8 mouse cellular contexts compared by ENCODE assay signal in the genomic region with DNA sequence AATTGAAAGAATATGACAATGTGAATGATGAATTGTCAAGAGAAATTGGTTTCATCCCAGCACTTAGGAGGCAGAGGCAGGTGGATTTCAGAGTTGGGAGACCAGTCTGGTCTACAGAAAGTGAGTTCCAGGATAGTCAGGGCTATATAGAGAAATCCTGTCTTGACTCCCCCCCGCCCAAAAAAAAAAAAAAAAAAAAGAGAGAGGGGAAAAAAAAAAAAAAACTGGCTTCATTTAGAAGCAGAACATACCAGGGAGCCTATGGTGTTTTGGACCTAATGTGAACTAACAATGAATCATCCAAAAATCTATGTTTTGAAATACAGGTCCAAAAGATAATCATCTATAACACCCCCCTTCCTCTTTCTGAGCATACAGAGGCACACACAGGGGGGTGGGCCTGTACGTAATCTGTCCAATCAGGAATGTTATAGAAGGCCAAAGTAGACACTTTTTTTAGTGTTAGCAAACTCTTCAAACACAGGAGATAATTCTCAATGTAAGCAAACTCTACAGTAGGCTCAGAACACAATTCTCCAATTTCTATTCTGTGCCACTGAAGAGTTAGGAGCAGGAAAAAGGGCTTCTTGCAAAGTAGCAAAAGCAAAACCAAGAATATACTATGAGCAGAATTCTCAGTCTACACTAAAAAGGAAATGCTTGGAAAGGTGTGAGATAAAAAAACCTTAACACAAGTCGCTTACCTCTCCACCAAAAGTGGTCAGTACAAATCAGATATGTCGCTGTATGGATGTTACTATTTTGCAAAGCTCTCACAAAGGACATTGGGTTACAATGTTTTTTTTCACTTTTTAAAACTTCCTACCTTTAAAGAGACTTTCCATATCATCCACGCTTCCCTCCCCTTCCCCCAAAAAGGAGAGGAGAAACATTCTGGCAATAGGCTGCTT. TPM values are rescaled to one million over a fixed set of nuclear protein-coding genes. Genes with fewer than 3 reads are reported as not detected.
DNase-seq lines count a peak whose midpoint lies in the region; ATAC-seq lines count a peak whose summit lies in the region.

No protein-coding gene starts in this region.

- peaks cover 59% of the 10 kb centered on the region for H3K36me3 ChIP-seq in lung, embryonic 15.5 days
- peaks cover 25% of the 10 kb centered on the region for H3K36me3 ChIP-seq in forebrain, embryonic 11.5 days (ENCODE audit: control insufficient read depth, insufficient read depth, low read length)
- peaks cover 52% of the 10 kb centered on the region for H3K36me3 ChIP-seq in limb, embryonic 13.5 days
- peaks cover 45% of the 10 kb centered on the region for H3K36me3 ChIP-seq in stomach, embryonic 14.5 days (ENCODE audit: control insufficient read depth, insufficient read depth, low read length)

- peak overlapping the region; percentile 65 for H3K9ac ChIP-seq in lung, embryonic 15.5 days
- peak overlapping the region; percentile 97 for H3K9ac ChIP-seq in forebrain, embryonic 11.5 days (ENCODE audit: low read length)
- H3K9ac ChIP-seq in limb, embryonic 13.5 days, result peak overlapping the region; percentile 67
- peak overlapping the region; percentile 60; the same call in 1 of the 2 replicates for H3K9ac ChIP-seq in stomach, embryonic 14.5 days (replicated peaks; ENCODE audit: low read depth, low read length)

- H3K4me1 ChIP-seq in lung, embryonic 15.5 days, result peaks cover 42% of the 10 kb centered on the region
- peaks cover 5% of the 10 kb centered on the region for H3K4me1 ChIP-seq in forebrain, embryonic 11.5 days (replicated peaks; ENCODE audit: control insufficient read depth, insufficient read depth, low read length)
- peaks cover 38% of the 10 kb centered on the region for H3K4me1 ChIP-seq in limb, embryonic 13.5 days
- H3K4me1 ChIP-seq in stomach, embryonic 14.5 days (ENCODE audit: control insufficient read depth, insufficient read depth, low read length), result peaks cover 19% of the 10 kb centered on the region

- no peaks in the 10 kb centered on the region for H3K27me3 ChIP-seq in lung, embryonic 15.5 days
- no peaks in the 10 kb centered on the region for H3K27me3 ChIP-seq in forebrain, embryonic 11.5 days (ENCODE audit: control insufficient read depth, insufficient read depth, low read length)
- no peaks in the 10 kb centered on the region for H3K27me3 ChIP-seq in limb, embryonic 13.5 days
- no peaks in the 10 kb centered on the region for H3K27me3 ChIP-seq in stomach, embryonic 14.5 days (ENCODE audit: control insufficient read depth, insufficient read depth, low read length)

- no peak for DNase-seq in lung, postnatal 4 days
- DNase-seq in forebrain, embryonic 11.5 days (ENCODE audit: low spot score), result no peak
- DNase-seq in gastrocnemius, adult 18-20 months (ENCODE audit: low spot score), result no peak
- DNase-seq in frontal cortex, postnatal 36 days (ENCODE audit: low spot score in 2 of 2), result no peak

- peak overlapping the region; percentile 91 for H3K4me3 ChIP-seq in lung, embryonic 15.5 days
- H3K4me3 ChIP-seq in forebrain, embryonic 11.5 days (ENCODE audit: low read depth, low read length), result peak overlapping the region; percentile 93
- H3K4me3 ChIP-seq in limb, embryonic 13.5 days, result peak overlapping the region; percentile 87
- peak overlapping the region; percentile 86 for H3K4me3 ChIP-seq in stomach, embryonic 14.5 days (ENCODE audit: low read depth, low read length)

- ATAC-seq in lung, embryonic 15.5 days (ENCODE audit: borderline replicate concordance, extremely low read depth, low FRiP score, low TSS enrichment), result no peak
- ATAC-seq in forebrain, embryonic 11.5 days (replicated peaks; ENCODE audit: low FRiP score), result no peak
- ATAC-seq in limb, embryonic 13.5 days (ENCODE audit: low FRiP score, low read depth), result no peak
- no peak for ATAC-seq in stomach, embryonic 14.5 days (ENCODE audit: insufficient number of reproducible peaks, insufficient read depth, low FRiP score, low read depth)
- ATAC-seq in cerebellum, adult (ENCODE audit: insufficient number of reproducible peaks, low FRiP score, low TSS enrichment), result no peak

- peak overlapping the region; percentile 87 for H3K4me2 ChIP-seq in lung, embryonic 15.5 days
- H3K4me2 ChIP-seq in forebrain, embryonic 11.5 days (ENCODE audit: low read depth, low read length, severe bottlenecking), result peak overlapping the region; percentile 74
- peak overlapping the region; percentile 76 for H3K4me2 ChIP-seq in limb, embryonic 13.5 days (replicated peaks)
- H3K4me2 ChIP-seq in stomach, embryonic 14.5 days (replicated peaks; ENCODE audit: low read depth, low read length), result peak overlapping the region; percentile 72

- peak overlapping the region; percentile 72 for H3K27ac ChIP-seq in lung, embryonic 15.5 days
- H3K27ac ChIP-seq in forebrain, embryonic 11.5 days (ENCODE audit: low read depth, low read length), result no peak overlapping the region
- H3K27ac ChIP-seq in limb, embryonic 13.5 days, result no peak overlapping the region
- no peak overlapping the region for H3K27ac ChIP-seq in stomach, embryonic 14.5 days (ENCODE audit: low read length)

- no peaks in the 10 kb centered on the region for H3K9me3 ChIP-seq in lung, embryonic 15.5 days
- no peaks in the 10 kb centered on the region for H3K9me3 ChIP-seq in forebrain, embryonic 11.5 days (ENCODE audit: control insufficient read depth, low read length)
- H3K9me3 ChIP-seq in limb, embryonic 13.5 days, result no peaks in the 10 kb centered on the region
- H3K9me3 ChIP-seq in stomach, embryonic 14.5 days (ENCODE audit: control insufficient read depth, low read depth, low read length), result no peaks in the 10 kb centered on the region

- WGBS in lung, embryonic 15.5 days, result 39% methylated on average over 5 of the region's 5 CpGs
- WGBS in forebrain, embryonic 11.5 days, result 55% methylated on average over 5 of the region's 5 CpGs
- 63% methylated on average over 5 of the region's 5 CpGs for WGBS in limb, embryonic 13.5 days
- WGBS in stomach, embryonic 14.5 days, result 51% methylated on average over 5 of the region's 5 CpGs

RNA-seq across cellular contexts. Expression of gene Kpnb1, which starts 1.7 kb away (rescaled TPM):
- 50.5 and 52.5 TPM in 2 replicates for polyA plus RNA-seq in lung, embryonic 15.5 days (2015; fragmentation: Nextera tagmentation; extraction: Ambion mirVana)
- 114 TPM in 2 replicates for polyA plus RNA-seq in forebrain, embryonic 11.5 days (2014; fragmentation: Nextera tagmentation; extraction: Ambion mirVana)
- polyA plus RNA-seq in limb, embryonic 13.5 days (2015; fragmentation: Nextera tagmentation; extraction: Ambion mirVana), result 57.3 and 59.2 TPM in 2 replicates
- polyA plus RNA-seq in stomach, embryonic 14.5 days (2014; fragmentation: Nextera tagmentation; extraction: Ambion mirVana), result 65.1 and 67.7 TPM in 2 replicates
- 10 to 100 TPM; 47.7 to 52.4 TPM for total RNA-seq in gastrocnemius, adult 18-20 months (2021)

RNA-seq across cellular contexts. Expression of gene Tbkbp1, which starts 34.7 kb away (rescaled TPM):
- polyA plus RNA-seq in lung, embryonic 15.5 days (2015; fragmentation: Nextera tagmentation; extraction: Ambion mirVana), result 7.9 and 8.6 TPM in 2 replicates
- 5.4 and 6.7 TPM in 2 replicates for polyA plus RNA-seq in forebrain, embryonic 11.5 days (2014; fragmentation: Nextera tagmentation; extraction: Ambion mirVana)
- 8.2 and 8.4 TPM in 2 replicates for polyA plus RNA-seq in limb, embryonic 13.5 days (2015; fragmentation: Nextera tagmentation; extraction: Ambion mirVana)
- polyA plus RNA-seq in stomach, embryonic 14.5 days (2014; fragmentation: Nextera tagmentation; extraction: Ambion mirVana), result 3.7 TPM in 2 replicates
- 1 to 10 TPM; 3.3 to 6.8 TPM for total RNA-seq in gastrocnemius, adult 18-20 months (2021)
